Mouse (Mus musculus) midbrain, embryonic 10.5 days (tissue): ENCODE measurements around the gene Wnt10a. TPM values are rescaled to one million over a fixed set of nuclear protein-coding genes. Genes with fewer than 3 reads are reported as not detected.

ENCODE experiments used
- DNase-seq: peaks from one replicate; pipeline ENCODE4 v3.0.0-alpha.2; 2017; ENCODE audit warnings: low spot score
- H3K27ac ChIP-seq: fragments of 300-500 bp; sonication (generic); replicated peaks from 2 replicates; pipeline ENCODE4 v1.5.1; 2016; ENCODE audit warnings: mild to moderate bottlenecking
- H3K27me3 ChIP-seq: fragments of 300-500 bp; sonication (generic); 2 replicates; pipeline ENCODE4 v1.6.1; 2016; ENCODE audit warnings: low read depth, mild to moderate bottlenecking; ENCODE audit not compliant: poor library complexity, severe bottlenecking
- H3K36me3 ChIP-seq: fragments of 300-500 bp; sonication (generic); 2 replicates; pipeline ENCODE4 v1.6.1; 2016; ENCODE audit warnings: mild to moderate bottlenecking, moderate library complexity
- H3K4me1 ChIP-seq: fragments of 300-500 bp; sonication (generic); 2 replicates; pipeline ENCODE4 v1.6.1; 2016
- H3K4me3 ChIP-seq: fragments of 300-500 bp; sonication (generic); 2 replicates; pipeline ENCODE4 v1.5.1; 2016; ENCODE audit warnings: mild to moderate bottlenecking, moderate library complexity
- H3K9me3 ChIP-seq: fragments of 300-500 bp; sonication (generic); replicated peaks from 2 replicates; pipeline ENCODE4 v1.6.1; 2016; ENCODE audit warnings: mild to moderate bottlenecking
- WGBS: fragments of 180-500 bp; shearing (Covaris S2); methylation state at CpG from one replicate; pipeline ENCODE4 v1.1.7; 2016; 5-methylcytosine and 5-hydroxymethylcytosine counted together
- polyA plus RNA-seq: library from polyadenylated mRNA; unstranded; fragments of >200 nt; fragmentation: Nextera tagmentation; extraction: Ambion mirVana; gene quantifications from 2 replicates; pipeline ENCODE4 v1.2.1, GENCODE M21; 2016

Wnt10a gene
- polyA plus RNA-seq, 1 experiment from 2014 or later = 0.85 TPM

DNA sequence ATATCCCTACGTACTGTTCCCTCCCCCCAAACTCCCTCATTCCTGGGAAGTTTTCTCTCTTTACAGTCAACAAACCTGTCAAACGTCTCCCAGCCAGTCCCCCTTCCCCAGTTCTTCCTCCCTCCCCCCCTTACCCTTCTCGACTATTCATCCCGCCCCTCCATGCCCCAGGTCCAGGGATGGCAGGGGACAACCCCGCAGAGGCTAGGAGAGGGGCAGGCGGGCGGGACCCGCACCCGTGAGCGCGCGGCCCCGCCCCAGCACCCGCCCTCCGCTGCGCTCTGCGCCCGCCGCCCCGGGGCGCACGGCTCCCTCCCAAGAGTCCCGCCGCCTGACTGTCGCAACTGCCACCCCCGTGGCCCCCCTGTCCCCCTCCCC is 19.9 kb upstream of the Wnt10a start:
- H3K4me1 ChIP-seq = peaks cover 59% of the 10 kb centered on the region
- no peak overlapping the region for H3K27ac ChIP-seq
- H3K4me3 ChIP-seq = peak overlapping the region; percentile 58
- under 1% methylated on average over 26 of the region's 26 CpGs for WGBS
- no peaks in the 10 kb centered on the region for H3K9me3 ChIP-seq
- DNase-seq = peak; percentile 38
- no peaks in the 10 kb centered on the region for H3K36me3 ChIP-seq
- H3K27me3 ChIP-seq = peaks cover 100% of the 10 kb centered on the region

DNA sequence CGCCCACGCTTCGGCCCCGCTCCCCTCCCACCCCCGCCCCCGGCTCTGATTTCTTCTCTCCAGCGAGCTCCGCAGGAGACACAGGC is 19.6 kb upstream of the Wnt10a start, which contains the start of gene Wnt6:
TSS of gene Wnt6 (plus strand) at position 48 of the 86 bp plus-strand sequence.
- Histone ChIP-seq H3K9me3 (no peaks in the 10 kb centered on the region), H3K4me1 (peaks cover 61% of the 10 kb centered on the region), H3K4me3 (peak within 1 kb of the TSS; percentile 58), H3K27me3 (peaks cover 100% of the 10 kb centered on the region), H3K36me3 (no peaks in the 10 kb centered on the region), H3K27ac (0 out of 2 replicates have a peak within 1 kb of the TSS, but pooled peaks have one; percentile 49)
- no peak for DNase-seq
- WGBS = 0% methylated on average over 2 of the region's 8 CpGs

DNA sequence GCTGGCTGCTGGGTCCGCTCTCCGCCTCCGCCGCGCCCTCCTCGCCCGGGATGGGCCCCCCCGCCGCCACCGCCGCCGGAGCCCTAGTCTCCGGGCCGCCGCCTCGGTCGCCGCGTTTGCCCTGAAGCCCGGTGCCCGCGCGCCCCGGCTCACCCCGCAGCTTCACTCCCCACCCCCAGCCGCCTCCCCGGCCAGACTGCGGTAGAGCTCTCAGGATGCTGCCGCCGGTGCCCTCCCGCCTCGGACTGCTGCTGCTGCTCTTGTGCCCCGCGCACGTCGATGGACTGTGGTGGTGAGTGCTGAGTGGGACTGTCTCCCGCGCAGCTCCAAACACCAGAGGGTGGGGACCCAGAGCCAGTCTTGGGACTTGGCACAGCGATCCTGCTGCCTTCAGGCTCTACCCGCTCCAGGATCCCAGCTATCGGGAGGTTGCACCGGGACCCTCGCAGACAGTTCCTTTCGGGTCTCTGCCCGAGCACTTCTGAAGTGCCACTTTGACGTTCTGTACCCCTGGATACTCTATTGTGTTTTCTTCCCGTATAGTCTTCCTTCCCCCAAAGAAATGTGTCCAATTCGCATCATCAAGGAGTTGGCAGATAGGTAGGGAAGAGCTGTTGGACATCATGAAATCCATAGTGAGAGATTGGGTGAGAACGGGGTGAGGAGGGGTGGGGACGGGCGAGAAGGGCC is 19.2 kb upstream of the Wnt10a start:
- Histone ChIP-seq H3K9me3 (no peaks in the 10 kb centered on the region), H3K4me1 (peaks cover 64% of the 10 kb centered on the region), H3K27ac (0 out of 2 replicates have a peak overlapping the region, but pooled peaks have one; percentile 49), H3K4me3 (peak overlapping the region; percentile 58), H3K36me3 (no peaks in the 10 kb centered on the region), H3K27me3 (peaks cover 100% of the 10 kb centered on the region)
- DNase-seq = peak; percentile 61
- WGBS = under 1% methylated on average over 48 of the region's 51 CpGs

DNA sequence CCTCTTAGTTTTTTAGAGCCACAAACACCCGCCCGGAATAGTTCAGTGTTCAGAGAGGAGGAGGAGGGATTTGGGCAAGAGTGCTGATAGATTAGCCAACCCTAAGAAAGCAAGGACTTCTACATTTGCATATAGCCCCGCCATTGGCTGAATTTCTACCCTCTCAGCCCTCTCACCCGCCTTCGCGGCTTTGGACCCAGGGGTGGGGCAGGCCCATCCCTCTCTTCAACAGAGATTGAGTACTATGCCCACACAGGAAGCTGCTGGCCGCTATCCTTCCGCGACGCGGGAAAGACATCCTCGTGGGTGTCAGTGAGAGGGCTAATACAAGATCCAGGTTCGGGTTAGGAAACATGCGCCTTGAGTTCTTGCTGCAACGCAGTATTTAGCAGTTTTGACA is 18.2 kb upstream of the Wnt10a start:
- H3K4me1 ChIP-seq = peaks cover 64% of the 10 kb centered on the region
- H3K27ac ChIP-seq = no peak overlapping the region
- H3K4me3 ChIP-seq = peak overlapping the region; percentile 58
- peaks cover 100% of the 10 kb centered on the region for H3K27me3 ChIP-seq
- H3K36me3 ChIP-seq = no peaks in the 10 kb centered on the region
- DNase-seq = peak; percentile 84
- WGBS = under 1% methylated on average over 15 of the region's 15 CpGs
- H3K9me3 ChIP-seq = no peaks in the 10 kb centered on the region

DNA sequence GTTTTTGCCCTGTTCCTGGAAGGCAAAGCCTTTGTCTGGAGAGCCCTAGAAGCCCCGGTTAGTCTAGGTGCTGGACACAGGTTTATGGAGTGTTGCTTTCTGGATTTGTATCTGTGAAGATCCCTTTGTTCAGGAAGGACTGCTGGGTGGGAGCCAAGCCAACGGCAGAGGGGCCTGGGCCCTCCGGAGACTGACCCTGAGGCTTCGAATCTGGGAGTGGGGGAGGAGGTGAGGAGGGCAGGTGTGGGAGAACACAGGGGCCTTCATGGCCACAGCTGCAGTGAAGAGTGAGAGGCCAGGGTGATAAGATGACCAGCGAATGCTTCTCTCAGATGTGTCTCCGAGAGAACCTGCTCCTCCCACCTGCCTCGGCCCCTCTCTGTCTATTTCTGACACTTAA is 17.3 kb upstream of the Wnt10a start:
- no peak overlapping the region for H3K27ac ChIP-seq
- WGBS = 17% methylated on average over 7 of the region's 7 CpGs
- H3K36me3 ChIP-seq = no peaks in the 10 kb centered on the region
- no peak for DNase-seq
- H3K4me3 ChIP-seq = no peak overlapping the region
- H3K9me3 ChIP-seq = no peaks in the 10 kb centered on the region
- peaks cover 100% of the 10 kb centered on the region for H3K27me3 ChIP-seq
- peaks cover 70% of the 10 kb centered on the region for H3K4me1 ChIP-seq

DNA sequence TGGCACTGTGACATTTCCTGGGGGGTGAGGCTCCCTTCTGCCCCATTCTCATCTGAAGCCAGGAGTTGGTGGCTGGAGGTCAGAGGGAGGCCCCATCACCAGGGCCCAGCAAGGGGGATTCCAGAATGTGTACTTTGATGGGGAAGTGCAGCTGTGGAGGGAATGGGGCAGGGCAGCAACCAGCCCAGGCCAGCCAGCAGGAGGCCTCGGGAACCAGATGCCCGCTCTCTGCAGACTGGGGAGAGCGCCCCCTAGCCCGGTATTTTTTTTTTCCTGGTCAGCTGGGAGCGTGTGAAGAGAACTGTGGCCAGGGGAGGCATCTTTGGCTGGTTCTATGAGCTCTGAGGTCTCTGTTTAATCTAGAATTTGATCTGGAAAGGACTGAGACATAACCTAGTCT is 15.5 kb upstream of the Wnt10a start:
- Histone ChIP-seq H3K27me3 (peaks cover 100% of the 10 kb centered on the region), H3K27ac (no peak overlapping the region), H3K36me3 (no peaks in the 10 kb centered on the region), H3K4me3 (no peak overlapping the region), H3K4me1 (peaks cover 60% of the 10 kb centered on the region), H3K9me3 (no peaks in the 10 kb centered on the region)
- DNase-seq = peak; percentile 46
- 6% methylated on average over 5 of the region's 5 CpGs for WGBS

DNA sequence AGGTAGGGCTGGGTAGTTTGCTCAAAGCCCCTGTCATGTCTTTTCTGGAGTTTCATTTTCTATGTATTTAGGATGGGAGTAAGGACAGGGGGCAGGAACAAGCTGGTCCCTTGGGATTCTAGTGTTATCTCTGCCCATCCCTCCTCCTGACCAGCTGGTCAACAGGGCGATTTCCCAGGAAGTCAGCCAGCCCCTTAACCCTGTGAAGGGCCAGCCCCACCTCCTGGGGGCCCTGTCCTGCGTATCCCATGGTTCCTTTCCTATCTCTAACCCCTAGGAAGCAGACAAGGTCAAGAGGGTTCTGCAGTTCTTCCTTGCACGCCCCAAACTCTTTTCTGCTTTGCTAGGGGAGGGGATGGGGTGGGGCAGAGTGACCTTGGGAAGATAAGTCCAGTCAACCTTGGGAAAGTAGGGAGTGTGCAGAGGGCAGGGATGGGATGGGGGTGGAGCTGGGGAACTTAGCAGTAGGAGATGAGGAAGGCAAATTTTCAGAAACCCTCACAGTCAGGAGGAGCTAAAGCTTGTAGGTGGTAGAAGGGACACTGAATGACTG is 12.3 kb upstream of the Wnt10a start:
- no peak for DNase-seq
- H3K4me3 ChIP-seq = no peak overlapping the region
- no peaks in the 10 kb centered on the region for H3K36me3 ChIP-seq
- peaks cover 100% of the 10 kb centered on the region for H3K27me3 ChIP-seq
- 32% methylated on average over 3 of the region's 3 CpGs for WGBS
- no peaks in the 10 kb centered on the region for H3K9me3 ChIP-seq
- H3K4me1 ChIP-seq = peaks cover 50% of the 10 kb centered on the region
- H3K27ac ChIP-seq = no peak overlapping the region

DNA sequence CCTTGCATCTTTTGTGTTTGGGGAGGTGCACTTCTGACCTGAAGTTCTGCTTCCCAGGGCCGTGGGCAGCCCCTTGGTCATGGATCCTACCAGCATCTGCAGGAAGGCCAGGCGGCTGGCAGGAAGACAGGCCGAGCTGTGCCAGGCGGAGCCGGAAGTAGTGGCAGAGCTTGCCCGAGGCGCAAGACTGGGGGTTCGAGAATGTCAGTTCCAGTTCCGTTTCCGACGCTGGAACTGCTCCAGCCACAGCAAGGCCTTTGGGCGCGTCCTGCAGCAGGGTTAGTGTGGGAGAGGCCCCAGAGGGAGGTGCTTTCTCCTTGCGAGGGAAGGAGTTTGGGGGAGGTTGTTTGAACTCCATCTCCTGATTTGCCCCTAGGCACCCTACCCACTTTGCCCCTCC is 9.3 kb upstream of the Wnt10a start:
- no peak for DNase-seq
- Histone ChIP-seq H3K36me3 (no peaks in the 10 kb centered on the region), H3K27me3 (peaks cover 99% of the 10 kb centered on the region), H3K27ac (no peak overlapping the region), H3K4me3 (no peak overlapping the region), H3K4me1 (peaks cover 37% of the 10 kb centered on the region), H3K9me3 (no peaks in the 10 kb centered on the region)
- WGBS = 10% methylated on average over 14 of the region's 14 CpGs

DNA sequence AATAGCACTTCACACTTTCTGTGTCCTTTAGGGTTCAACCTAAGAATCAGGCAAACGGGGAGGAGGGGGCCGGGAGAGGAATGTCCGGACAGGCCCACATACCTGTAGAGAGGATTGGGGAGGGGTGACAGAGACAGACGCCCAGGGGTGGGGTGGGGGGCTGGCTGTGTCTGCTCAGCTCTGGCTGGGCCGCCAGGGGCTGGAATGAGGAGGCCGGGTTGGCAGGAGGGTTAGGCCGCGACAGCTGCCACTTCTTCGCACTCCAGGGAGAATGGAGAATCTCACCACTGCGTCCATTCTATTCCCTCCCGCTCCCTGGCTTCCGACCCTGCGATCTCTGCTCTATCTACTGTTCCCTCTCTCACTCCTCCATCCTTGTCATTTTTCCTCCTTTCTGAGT is 7.8 kb upstream of the Wnt10a start:
- H3K4me1 ChIP-seq = peaks cover 37% of the 10 kb centered on the region
- H3K36me3 ChIP-seq = no peaks in the 10 kb centered on the region
- DNase-seq = peak; percentile 26
- H3K27ac ChIP-seq = no peak overlapping the region
- H3K4me3 ChIP-seq = peak overlapping the region; percentile 63
- WGBS = 1% methylated on average over 13 of the region's 13 CpGs
- H3K9me3 ChIP-seq = no peaks in the 10 kb centered on the region
- peaks cover 99% of the 10 kb centered on the region for H3K27me3 ChIP-seq

DNA sequence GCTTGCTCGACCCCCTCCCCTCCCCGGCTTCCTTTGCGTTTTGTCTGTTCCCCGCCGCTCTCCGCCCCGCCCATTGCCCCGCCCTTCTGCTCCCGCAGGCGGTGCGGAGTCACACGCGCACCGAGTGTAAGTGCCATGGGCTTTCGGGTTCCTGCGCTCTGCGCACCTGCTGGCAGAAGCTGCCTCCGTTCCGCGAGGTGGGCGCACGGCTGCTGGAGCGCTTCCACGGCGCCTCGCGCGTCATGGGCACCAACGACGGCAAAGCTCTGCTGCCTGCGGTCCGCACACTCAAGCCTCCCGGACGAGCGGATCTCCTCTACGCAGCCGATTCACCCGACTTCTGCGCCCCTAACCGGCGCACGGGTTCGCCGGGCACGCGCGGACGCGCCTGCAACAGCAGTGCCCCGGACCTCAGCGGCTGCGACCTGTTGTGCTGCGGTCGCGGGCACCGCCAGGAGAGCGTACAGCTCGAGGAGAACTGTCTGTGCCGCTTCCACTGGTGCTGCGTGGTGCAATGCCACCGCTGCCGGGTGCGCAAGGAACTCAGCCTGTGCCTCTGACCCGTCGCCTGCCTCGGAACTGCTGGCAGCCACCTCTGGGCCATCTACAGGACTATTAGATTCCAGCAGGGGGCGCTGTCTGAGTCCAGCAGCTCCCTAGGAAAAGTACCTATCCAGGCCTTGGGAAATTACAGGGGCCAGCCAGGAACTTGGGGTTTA is 7.1 kb upstream of the Wnt10a start:
- 1% methylated on average over 67 of the region's 67 CpGs for WGBS
- Histone ChIP-seq H3K4me3 (peak overlapping the region; percentile 63), H3K27me3 (peaks cover 99% of the 10 kb centered on the region), H3K36me3 (no peaks in the 10 kb centered on the region), H3K4me1 (peaks cover 37% of the 10 kb centered on the region), H3K27ac (no peak overlapping the region; the same call in 1 of the 2 replicates), H3K9me3 (no peaks in the 10 kb centered on the region)
- DNase-seq = peak; percentile 80

DNA sequence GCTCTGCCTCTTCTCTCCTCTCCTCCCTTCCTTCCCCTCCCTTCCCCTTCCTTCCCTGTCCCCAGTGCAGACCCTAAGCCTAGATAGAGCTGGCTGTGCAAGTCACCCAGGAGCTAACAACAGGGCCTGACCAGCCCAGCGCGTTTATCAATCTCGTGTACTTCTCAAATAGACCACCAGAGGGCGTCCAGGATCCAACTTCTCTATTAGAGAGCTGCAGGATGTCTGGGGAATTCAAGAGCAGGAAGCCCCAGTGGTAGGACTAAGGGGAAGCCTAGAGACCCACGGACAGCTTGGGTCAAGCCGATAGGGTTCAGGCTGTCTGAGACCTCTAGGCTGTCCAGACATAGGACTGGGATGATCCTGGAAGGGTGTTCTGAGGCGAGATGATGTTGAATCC is 3.5 kb upstream of the Wnt10a start:
- H3K4me3 ChIP-seq = no peak overlapping the region
- H3K36me3 ChIP-seq = no peaks in the 10 kb centered on the region
- no peaks in the 10 kb centered on the region for H3K9me3 ChIP-seq
- H3K4me1 ChIP-seq = peaks cover 52% of the 10 kb centered on the region
- WGBS = 10% methylated on average over 7 of the region's 7 CpGs
- no peak overlapping the region for H3K27ac ChIP-seq
- H3K27me3 ChIP-seq = peaks cover 99% of the 10 kb centered on the region
- peak; percentile 84 for DNase-seq

DNA sequence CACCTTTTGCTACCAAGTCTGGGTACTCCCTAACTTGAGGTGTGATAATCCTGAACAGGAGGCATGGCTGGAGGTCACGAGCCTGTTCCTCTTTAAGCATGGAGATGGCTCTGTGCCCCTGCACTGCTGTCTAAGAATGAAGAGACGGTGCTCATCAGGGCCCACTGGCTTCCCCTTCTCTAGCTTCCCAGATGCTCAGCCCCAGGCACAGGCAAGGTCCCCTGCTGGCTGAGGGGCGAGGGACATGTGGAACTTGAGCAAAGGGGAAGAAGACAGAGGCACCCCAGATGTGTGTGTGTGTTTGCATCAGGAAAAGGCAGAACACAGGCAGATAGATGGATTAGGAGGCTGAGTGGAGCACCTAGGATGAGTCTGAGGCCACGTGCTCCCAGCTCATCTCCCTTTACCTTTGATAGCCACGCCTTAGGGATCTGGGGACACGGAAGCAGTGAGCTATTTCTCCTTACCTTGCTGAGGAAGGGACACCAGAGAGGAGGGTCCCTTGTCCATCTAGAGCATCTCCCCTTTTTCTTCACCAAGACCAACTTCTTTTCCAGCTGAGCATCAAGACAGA is 2.6 kb upstream of the Wnt10a start:
- peaks cover 52% of the 10 kb centered on the region for H3K4me1 ChIP-seq
- no peaks in the 10 kb centered on the region for H3K36me3 ChIP-seq
- no peak overlapping the region for H3K27ac ChIP-seq
- no peaks in the 10 kb centered on the region for H3K9me3 ChIP-seq
- 13% methylated on average over 6 of the region's 6 CpGs for WGBS
- DNase-seq = no peak
- no peak overlapping the region for H3K4me3 ChIP-seq
- peaks cover 99% of the 10 kb centered on the region for H3K27me3 ChIP-seq

DNA sequence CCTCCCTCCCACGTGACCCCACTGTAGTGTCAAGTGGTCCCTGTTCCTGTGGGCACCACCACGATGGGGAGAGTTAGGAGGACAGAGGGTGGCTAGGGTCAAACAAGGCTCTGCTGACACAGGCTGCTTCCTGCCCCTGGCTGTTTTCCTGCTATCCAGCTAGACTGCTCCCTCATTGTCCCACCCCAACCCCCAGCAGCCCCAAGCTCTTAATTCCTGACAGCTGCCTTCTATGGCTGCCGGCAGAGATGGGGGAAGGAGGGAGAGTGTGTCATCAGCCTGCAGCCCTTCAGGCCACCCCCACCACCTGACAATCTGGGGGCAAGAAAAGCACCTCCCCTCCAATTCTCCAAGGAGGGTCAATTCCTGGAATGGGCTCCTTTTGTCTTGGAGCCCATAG is 1.2 kb upstream of the Wnt10a start:
- Histone ChIP-seq H3K36me3 (no peaks in the 10 kb centered on the region), H3K4me3 (no peak overlapping the region), H3K27me3 (peaks cover 99% of the 10 kb centered on the region), H3K27ac (no peak overlapping the region), H3K4me1 (peaks cover 56% of the 10 kb centered on the region), H3K9me3 (no peaks in the 10 kb centered on the region)
- WGBS = 9% methylated on average over 3 of the region's 3 CpGs
- peak; percentile 24 for DNase-seq
